Mouse (Mus musculus): Measurements from ENCODE around the gene Htr3b. TPM values are rescaled to one million over a fixed set of nuclear protein-coding genes. Genes with fewer than 3 reads are reported as not detected.

Gene Htr3b
- total and polyA plus RNA-seq, 3 experiments: not detected

DNA sequence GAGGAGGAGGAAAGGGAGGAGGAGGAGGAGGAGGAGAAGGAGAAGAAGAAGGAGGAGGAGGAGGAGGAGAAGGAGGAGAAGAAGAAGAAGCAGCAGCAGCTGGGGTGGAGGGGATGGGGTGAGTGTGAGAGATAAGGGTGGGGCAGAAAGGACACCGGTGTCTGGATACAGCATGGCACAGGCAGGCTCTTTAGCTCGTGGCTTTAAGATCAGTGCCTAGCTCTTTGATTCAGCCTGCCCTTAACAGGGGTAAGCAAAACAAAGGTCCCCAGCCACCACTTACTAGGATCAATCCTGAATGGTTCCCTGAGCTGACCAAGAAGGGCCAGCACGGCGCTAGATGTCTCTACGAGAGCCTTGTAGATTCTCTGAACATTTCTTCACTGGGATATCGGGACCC, 70.0 kb downstream of the Htr3b start:
- no peaks in the 10 kb centered on the region for H3K9me3 ChIP-seq (replicated peaks; ENCODE audit: low read length)
- no peaks in the 10 kb centered on the region for H3K79me2 ChIP-seq (replicated peaks; ENCODE audit: control insufficient read depth, extremely low read depth, insufficient read depth, poor library complexity, severe bottlenecking)
- no peak overlapping the region for H3K4me3 ChIP-seq (replicated peaks in 1 of 3; ENCODE audit: low read depth in 2 of 3, low read length in 2 of 3, poor library complexity in 1 of 3)
- H3K9ac ChIP-seq (ENCODE audit: insufficient read depth, low read depth): no peak overlapping the region
- dilution Hi-C loops (cut with MboI; ENCODE audit: extremely low pct_ligation_motif_present, extremely low pct_unique_long_range_greater_than_20kb, low sequenced_read_pairs) (no loop called here), in situ Hi-C loops (cut with MboI; ENCODE audit: low pct_ligation_motif_present, low pct_unique_long_range_greater_than_20kb, low sequenced_read_pairs) (loop anchor here (10.0 kb wide), 1 partner anchor 250 kb away; no protein-coding TSS in a partner anchor)
- H3K4me1 ChIP-seq (ENCODE audit: control insufficient read depth in 1 of 2, insufficient read depth in 2 of 2): peaks cover 0 to 3% of the 10 kb centered on the region in 2 experiments; a peak in 2 of 4 replicates
- H3K36me3 ChIP-seq (replicated peaks in 1 of 2; ENCODE audit: control insufficient read depth in 1 of 2, insufficient read depth in 1 of 2, low read length in 1 of 2): no peaks in the 10 kb centered on the region
- TF ChIP-seq POLR2A (IDR thresholded peaks at IDR 0.05; ENCODE audit: low read depth, low read length): no peak
- TF ChIP-seq ETS1 (conservative IDR thresholded peaks at IDR 0.05; ENCODE audit: low read depth, low read length): no peak
- no peak for TF ChIP-seq JUN (IDR thresholded peaks at IDR 0.05; ENCODE audit: insufficient read depth, low read depth, low read length)
- no peak for TF ChIP-seq POLR2AphosphoS2 (IDR thresholded peaks at IDR 0.05; ENCODE audit: low read depth, low read length)
- no peak for TF ChIP-seq MYC (IDR thresholded peaks at IDR 0.05; ENCODE audit: low read depth, low read length)
- TF ChIP-seq USF1 (IDR thresholded peaks at IDR 0.05; ENCODE audit: low read depth, low read length): no peak
- TF ChIP-seq MAX (IDR thresholded peaks at IDR 0.05; ENCODE audit: low read length): no peak
- TF ChIP-seq NELFE (IDR thresholded peaks at IDR 0.05; ENCODE audit: low read depth, low read length): no peak
- TF ChIP-seq MAZ (IDR thresholded peaks at IDR 0.05; ENCODE audit: low read depth, low read length): no peak
- TF ChIP-seq ZMIZ1 (IDR thresholded peaks at IDR 0.05; ENCODE audit: low read depth, low read length): no peak
- no peak for TF ChIP-seq RCOR1 (conservative IDR thresholded peaks at IDR 0.05; ENCODE audit: low read depth, low read length)
- TF ChIP-seq KAT2A (IDR thresholded peaks at IDR 0.05; ENCODE audit: insufficient replicate concordance, low read length): no peak
- no peak for TF ChIP-seq ZKSCAN1 (IDR thresholded peaks at IDR 0.05; ENCODE audit: borderline replicate concordance, low read depth, low read length)
- H3K27ac ChIP-seq (ENCODE audit: insufficient read depth, low read depth): no peak overlapping the region
- H3K4me2 ChIP-seq (ENCODE audit: insufficient read depth, low read depth, poor library complexity, severe bottlenecking): no peak overlapping the region
- DNase-seq (ENCODE audit: extremely low read depth): no peak
- peaks cover 76% of the 10 kb centered on the region for H3K27me3 ChIP-seq (replicated peaks)

DNA sequence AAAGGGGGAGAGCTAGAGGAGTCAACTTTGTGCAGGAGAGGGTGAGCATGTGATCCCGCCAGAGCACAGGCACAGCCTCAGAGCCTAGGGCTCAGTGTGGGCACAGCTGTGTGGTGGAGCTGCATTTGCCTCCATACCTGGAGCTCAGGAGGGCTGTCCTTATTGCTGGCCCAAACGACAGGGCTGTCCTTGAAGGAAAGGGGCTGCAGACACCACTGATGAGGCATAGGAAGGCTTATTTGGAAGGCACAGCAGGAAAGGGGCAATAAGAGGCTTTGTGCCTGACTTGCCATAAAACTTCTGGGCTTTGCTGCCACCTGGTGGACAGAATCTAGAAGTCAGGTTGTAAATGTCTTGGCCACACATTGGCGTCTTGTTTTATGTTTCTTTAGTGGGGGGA, 70.8 kb downstream of the Htr3b start:
- Histone ChIP-seq H3K79me2 (replicated peaks; ENCODE audit: control insufficient read depth, extremely low read depth, insufficient read depth, poor library complexity, severe bottlenecking) (no peaks in the 10 kb centered on the region), H3K4me2 (ENCODE audit: insufficient read depth, low read depth, poor library complexity, severe bottlenecking) (no peak overlapping the region; the same call in 1 of the 2 replicates), H3K4me1 (ENCODE audit: control insufficient read depth in 1 of 2, insufficient read depth in 2 of 2) (peaks cover 0 to 3% of the 10 kb centered on the region in 2 experiments; a peak in 2 of 4 replicates), H3K27ac (ENCODE audit: insufficient read depth, low read depth) (no peak overlapping the region), H3K9me3 (replicated peaks; ENCODE audit: low read length) (no peaks in the 10 kb centered on the region), H3K27me3 (replicated peaks) (peaks cover 78% of the 10 kb centered on the region), H3K4me3 (replicated peaks in 1 of 3; ENCODE audit: low read depth in 2 of 3, low read length in 2 of 3, poor library complexity in 1 of 3) (no peak overlapping the region), H3K9ac (ENCODE audit: insufficient read depth, low read depth) (no peak overlapping the region), H3K36me3 (replicated peaks in 1 of 2; ENCODE audit: control insufficient read depth in 1 of 2, insufficient read depth in 1 of 2, low read length in 1 of 2) (no peaks in the 10 kb centered on the region)
- dilution Hi-C loops (cut with MboI; ENCODE audit: extremely low pct_ligation_motif_present, extremely low pct_unique_long_range_greater_than_20kb, low sequenced_read_pairs) (no loop called here), in situ Hi-C loops (cut with MboI; ENCODE audit: low pct_ligation_motif_present, low pct_unique_long_range_greater_than_20kb, low sequenced_read_pairs) (loop anchor here (10.0 kb wide), 1 partner anchor 249 kb away; no protein-coding TSS in a partner anchor)
- TF ChIP-seq SMC3 (IDR thresholded peaks at IDR 0.05; ENCODE audit: low read depth, low read length) (peak; percentile 91), RAD21 (IDR thresholded peaks at IDR 0.05; ENCODE audit: low read depth, low read length) (peak; percentile 82), ZC3H11A (IDR thresholded peaks at IDR 0.05; ENCODE audit: low read depth, low read length) (peak; percentile 78), POLR2A (IDR thresholded peaks at IDR 0.05; ENCODE audit: low read depth, low read length) (no peak), CTCF (conservative IDR thresholded peaks at IDR 0.05 in 1 of 2, IDR thresholded peaks at IDR 0.05 in 1 of 2; ENCODE audit: low read depth in 2 of 2, low read length in 2 of 2) (peak; percentile 56 to 85)
- DNase-seq (ENCODE audit: extremely low read depth): peak; percentile 71

Measured in CH12.LX (cell line).